Mouse (Mus musculus): ENCODE results near the gene Sstr2.

Gene Sstr2

GRCm38 (mm10) chr11:113618672-113619419, at the start of gene Sstr2:
Sstr2 (plus strand) TSS chr11:113619342.
- no peak for DNase-seq (ENCODE audit: extremely low read depth, insufficient read length, low spot score)

- DNase-seq (ENCODE audit: extremely low read depth, insufficient read length, low spot score): no peak
Measured at GRCm38 (mm10) chr11:113571616-113572015, 47.5 kb upstream of the Sstr2 start.

DNA sequence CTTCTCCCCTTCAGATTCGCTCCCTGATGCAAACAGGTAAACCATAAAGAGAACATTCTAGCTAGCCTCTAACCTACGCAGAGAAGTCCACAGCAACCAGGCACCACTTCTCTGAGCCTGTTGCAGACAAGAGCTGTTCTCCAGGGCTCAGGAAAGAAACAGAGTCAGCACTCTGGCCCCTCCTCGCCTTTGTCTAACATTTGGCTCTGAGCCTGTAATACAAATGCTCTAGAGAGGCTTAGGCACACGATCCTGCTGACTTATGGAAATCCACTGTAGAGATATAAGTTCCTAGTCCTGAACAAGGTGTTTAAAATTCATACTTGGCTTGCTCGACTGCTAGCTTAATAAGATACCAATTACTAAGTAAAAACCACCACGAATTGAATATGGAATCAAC, 46.5 kb upstream of the Sstr2 start:
- no peak for DNase-seq (ENCODE audit: extremely low read depth, insufficient read length, low spot score)

DNA sequence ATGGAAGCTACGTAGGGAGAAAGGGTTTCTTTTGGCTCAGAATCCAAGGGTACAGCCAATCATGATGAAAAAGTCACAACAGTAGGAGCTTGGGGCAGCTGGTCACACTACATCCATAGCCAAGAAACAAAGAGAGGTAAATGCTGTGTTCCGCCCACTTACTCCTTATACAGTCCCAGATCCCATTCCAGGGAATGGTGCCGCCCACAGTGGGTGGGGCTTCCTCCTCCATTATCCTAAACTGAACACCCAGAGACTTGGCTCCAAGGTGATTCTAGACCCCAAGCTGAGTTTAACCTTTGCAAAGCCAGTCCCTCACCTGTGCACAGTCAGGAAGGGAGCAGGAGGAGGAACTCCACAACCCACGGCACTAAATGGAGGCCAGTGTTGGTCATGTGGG, 41.9 kb upstream of the Sstr2 start:
- no peak for DNase-seq (ENCODE audit: extremely low read depth, insufficient read length, low spot score)

GRCm38 (mm10) chr11:113583879-113584661, 35.1 kb upstream of the Sstr2 start:
- no peak for DNase-seq (ENCODE audit: extremely low read depth, insufficient read length, low spot score)

DNA sequence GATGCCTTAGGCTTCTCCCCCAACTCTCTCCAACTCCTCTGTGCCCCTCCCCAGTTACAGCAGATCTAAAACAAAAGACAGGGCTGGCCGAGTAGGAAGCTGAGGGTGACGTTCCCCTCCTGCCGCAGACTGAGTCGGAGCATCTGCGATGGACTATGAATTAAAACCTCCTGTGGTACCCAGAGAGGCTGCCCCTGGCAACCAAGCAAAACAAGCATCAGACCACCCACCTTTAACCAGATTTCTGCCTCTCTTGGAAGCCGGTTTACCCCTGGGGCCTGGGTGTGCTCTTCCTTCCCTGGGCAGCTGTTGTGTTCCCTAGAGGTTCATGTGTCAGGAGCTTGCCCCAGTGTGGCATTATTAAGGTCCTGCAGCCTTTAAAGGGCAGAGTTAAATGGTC, 32.7 kb upstream of the Sstr2 start:
- DNase-seq (ENCODE audit: extremely low read depth, insufficient read length, low spot score): no peak

DNA sequence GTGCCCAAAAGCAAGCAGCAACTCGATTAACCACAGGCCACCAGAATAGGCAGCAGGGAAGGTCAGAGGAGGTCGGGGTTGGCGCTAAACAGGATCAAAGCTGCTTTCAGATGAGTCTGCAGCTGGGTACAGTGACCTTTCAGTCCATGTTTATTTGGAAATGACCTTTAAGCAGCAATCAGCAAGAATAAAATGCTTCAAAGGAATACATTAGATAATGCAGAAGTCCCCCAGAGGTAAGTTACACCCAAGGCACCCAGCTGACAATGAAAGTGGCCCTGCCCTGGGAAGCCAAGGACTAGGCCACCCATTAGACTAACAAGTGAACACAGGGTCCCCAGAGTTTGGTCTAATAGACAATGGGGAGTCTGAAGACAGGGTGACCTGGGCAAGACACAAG, 30.2 kb upstream of the Sstr2 start:
- DNase-seq (ENCODE audit: extremely low read depth, insufficient read length, low spot score): no peak

DNA sequence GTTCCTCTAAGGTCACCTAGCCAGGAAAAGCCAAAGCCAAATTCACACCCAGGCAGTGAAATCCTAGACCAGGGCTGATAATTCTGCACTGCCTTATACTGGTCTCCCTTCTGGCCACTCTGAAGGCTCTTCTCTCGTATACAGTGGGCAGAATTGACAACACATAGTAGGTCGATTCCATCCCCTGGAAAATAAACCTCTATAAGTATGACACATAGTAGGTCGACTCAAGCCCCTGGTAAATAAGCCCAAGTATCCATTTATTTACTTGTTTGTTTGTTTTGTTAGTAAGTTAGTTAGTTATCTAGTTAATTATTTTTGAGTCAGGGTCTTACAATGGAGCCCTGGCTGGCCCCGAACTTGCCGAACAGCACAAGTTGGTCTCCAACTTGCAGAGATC, 24.0 kb upstream of the Sstr2 start:
- DNase-seq (ENCODE audit: extremely low read depth, insufficient read length, low spot score): no peak

- no peak for DNase-seq (ENCODE audit: extremely low read depth, insufficient read length, low spot score)
Measured at GRCm38 (mm10) chr11:113597632-113598031, 21.5 kb upstream of the Sstr2 start.

DNA sequence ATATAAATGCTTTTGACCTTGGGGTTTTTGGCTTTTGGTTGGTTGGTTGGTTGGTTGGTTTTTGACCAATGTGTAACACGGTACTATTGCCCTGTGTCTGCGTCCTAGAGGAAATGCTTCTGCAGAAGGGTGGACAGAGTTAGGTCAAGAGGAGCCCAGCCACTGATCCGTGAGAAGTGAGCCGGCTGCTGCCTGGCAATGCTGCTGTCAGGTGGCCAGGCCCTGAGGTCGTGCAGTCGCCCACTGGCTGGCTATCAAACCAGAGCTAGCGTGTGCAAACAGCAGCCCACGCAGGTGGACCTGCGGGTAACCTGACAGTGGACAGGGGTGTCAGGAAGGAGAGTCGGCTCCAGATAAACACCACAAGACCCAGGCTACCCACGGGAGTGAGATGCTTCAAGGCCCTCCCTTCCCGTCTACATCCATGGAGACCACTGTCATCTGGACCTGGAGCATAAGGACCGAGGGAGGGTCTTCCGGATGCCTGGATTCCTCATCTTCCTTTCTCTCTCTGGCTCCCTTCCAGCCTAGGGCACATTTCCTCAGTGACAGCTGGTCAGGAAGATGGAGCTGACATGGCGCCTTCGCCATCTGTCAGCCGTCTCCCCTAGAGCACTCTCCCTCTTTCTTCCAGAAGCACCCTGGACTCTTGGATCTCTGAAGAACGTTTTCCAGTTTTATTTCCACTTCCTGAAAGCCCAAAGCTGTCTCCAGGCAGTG, 18.5 kb upstream of the Sstr2 start:
- DNase-seq (ENCODE audit: extremely low read depth, insufficient read length, low spot score): no peak

DNA sequence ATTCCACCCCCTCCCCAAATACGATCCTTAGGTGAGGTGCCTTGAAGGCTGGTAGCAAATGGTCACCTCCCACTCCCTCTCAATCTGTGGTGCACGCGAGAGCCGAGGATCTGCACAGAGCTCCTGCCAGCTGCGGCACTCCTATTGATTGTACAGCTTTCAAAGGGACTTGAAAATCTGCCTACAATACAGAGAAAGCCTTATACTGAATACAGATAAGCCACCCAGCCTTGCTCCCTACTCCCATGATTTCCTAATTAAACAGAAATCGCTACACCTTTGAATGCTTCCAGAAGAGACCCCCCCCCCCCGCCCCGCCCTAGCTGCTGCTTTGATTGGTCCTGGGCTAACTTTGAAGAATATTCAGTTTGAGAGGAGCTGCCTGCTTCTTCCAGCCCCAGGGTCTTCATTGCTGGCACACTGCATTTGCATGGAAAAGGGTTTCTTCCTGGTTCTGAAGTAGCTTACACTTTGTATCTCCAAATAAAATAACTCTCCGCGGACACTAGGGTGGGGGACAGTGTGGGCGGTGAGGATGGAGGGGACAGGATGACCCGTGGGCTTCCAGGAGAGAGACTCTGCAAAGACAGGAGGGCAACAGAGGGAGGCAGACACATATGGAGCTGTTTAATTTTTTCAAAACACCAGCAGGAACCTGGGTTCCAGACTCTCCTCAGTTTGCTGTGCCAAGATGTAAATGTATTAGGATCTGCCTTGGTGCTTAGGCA, 17.4 kb upstream of the Sstr2 start:
- no peak for DNase-seq (ENCODE audit: extremely low read depth, insufficient read length, low spot score)

GRCm38 (mm10) chr11:113607556-113607955, 11.6 kb upstream of the Sstr2 start:
- DNase-seq (ENCODE audit: extremely low read depth, insufficient read length, low spot score): no peak

DNA sequence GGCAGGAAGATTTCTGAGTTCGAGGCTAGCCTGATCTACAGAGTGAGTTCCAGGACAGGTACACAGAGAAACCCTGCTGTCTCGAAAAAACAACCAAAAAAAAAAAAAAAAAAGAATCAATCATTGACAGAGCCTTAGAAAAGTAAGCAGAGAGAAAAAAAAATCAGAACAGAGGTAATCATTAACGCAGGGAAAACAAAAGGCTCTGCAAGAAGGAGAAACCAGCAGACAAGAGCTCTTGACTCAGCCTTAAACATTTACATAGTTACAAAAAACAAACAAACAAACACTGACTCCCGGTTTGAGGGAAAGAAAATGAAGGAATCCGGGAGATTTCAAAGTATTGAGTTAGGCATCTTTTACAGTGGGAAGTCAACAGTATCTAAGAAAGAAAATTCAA, 9.6 kb upstream of the Sstr2 start:
- DNase-seq (ENCODE audit: extremely low read depth, insufficient read length, low spot score): no peak

DNA sequence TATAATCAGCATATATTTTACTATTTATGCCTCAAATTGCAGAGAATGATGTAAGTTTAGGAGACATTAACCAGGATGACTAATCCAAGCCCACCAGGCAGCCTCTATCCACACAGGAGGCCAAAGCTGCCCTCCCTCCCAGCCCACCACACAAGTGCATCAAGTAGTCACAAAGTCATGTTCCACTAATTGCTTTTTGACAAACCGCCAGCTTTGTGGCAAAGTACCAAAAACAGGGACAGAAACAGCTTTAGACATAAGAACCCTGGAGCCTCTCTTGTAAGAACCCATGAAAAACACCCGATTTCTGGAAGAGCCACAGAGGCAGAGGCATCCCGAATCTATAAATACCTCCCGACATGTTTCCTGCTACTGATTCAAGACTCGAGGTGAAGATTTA, 8.9 kb upstream of the Sstr2 start:
- no peak for DNase-seq (ENCODE audit: extremely low read depth, insufficient read length, low spot score)

GRCm38 (mm10) chr11:113611112-113611646, 8.0 kb upstream of the Sstr2 start:
- DNase-seq (ENCODE audit: extremely low read depth, insufficient read length, low spot score): no peak

DNA sequence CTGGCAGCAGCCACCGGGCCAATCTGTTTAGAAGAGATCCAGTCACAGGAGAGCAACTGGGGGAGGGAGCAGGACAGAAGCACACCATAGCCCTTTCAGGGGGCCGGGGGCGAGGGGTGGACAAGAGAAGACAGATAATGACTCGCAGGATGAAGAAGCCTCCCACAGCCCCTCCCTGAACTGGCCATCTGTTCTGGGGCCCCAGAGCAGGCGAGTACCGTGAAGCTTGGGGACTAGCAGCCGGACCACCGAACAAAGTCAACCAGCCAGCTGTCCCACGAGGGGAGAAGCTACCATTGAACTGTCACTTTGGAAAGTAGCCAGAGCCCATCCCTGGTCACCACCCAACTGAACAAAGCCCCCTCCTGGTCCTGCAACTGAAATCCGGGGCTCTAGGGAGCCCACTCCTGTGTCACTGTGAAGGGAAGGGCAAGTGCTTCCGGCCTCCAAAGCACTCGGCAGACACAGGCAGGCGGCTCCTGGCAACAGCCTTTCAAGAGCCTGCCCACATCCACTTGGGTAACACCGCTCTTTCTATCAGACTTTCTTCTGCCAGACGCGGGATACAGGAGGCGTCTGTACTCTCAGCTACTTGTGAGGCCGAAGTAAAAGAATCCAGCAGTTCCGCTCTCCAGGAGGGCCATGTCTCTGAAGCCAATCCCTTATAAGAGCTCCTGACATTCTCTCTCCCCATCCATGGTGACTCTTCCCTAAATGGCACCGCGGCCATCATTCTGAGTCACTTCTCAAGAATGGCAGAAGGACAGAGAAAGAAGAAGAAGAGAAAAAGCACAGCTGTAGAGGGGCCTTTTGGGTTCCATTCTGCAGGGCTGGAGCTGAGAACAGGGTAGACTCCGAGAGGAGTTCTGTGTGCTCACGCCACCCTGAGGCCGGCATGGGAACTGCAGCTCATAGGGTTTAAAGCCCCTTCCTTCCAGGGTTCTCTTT, 7.2 kb upstream of the Sstr2 start:
- no peak for DNase-seq (ENCODE audit: extremely low read depth, insufficient read length, low spot score)

- DNase-seq (ENCODE audit: extremely low read depth, insufficient read length, low spot score): no peak
Measured at GRCm38 (mm10) chr11:113614476-113614875, 4.7 kb upstream of the Sstr2 start.

GRCm38 (mm10) chr11:113617132-113617911, 1.8 kb upstream of the Sstr2 start:
- DNase-seq (ENCODE audit: extremely low read depth, insufficient read length, low spot score): no peak

DNA sequence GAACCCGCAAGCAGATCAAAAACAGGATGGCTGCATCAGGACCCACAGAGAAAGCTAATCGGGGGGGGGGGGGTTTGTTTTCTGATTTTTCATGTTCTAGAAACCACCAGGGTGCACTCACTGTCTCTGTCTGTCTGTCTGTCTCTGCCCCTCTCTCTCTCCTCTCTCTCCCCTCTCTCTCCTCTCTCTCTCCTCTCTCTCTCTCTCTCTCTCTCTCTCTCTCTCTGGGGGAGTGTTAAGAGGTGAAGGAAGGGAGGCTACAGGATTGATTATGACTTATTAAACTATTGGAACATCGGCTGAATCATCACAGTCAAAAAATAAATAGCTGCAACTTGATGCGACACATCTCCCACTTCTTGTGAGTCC, 855 bp upstream of the Sstr2 start:
- no peak for DNase-seq (ENCODE audit: extremely low read depth, insufficient read length, low spot score)

Measured in 3134 (cell line).